Mouse (Mus musculus) B cell, adult 2 months (primary cell): ENCODE data around the gene Hsf4.
A peak's percentile ranks its signal among the peaks of the same experiment; 100 is the strongest.
"Not testable (repeated sequence)": the region's sequence is repeated elsewhere in the genome, so short reads cannot be mapped to it uniquely, and the experiment has no call there.

Experiments used
- DNase-seq, 2 experiments: peaks; one replicate each; pipeline ENCODE4 v3.0.0; 2022

The Hsf4 gene

DNA sequence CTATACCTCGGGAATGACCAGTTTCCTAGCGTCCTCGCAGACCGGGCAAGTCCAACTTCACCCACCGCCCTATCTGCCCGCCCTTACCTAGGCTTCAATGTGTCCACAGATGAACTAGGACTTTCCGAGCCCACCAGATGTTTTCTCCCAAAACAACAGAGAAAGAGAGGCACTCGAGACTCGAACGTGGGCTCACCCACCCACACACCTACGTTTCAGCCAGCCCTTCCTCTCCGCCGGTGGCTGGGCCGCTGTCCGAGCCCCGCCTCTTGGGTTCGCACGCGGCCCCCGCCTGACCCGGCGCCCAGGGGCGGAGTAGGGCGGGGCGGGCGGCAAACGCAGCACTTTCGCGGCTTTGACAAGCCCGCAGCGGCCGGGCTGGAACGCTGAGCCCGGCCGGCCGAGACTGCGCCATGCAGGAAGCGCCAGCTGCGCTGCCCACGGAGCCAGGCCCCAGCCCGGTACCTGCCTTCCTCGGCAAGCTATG, at the start of gene Hsf4:
Gene Hsf4, plus strand, starts transcription at position 341 of the 487 bp plus-strand sequence.
- DNase-seq: peak; percentile 42 to 50

DNA sequence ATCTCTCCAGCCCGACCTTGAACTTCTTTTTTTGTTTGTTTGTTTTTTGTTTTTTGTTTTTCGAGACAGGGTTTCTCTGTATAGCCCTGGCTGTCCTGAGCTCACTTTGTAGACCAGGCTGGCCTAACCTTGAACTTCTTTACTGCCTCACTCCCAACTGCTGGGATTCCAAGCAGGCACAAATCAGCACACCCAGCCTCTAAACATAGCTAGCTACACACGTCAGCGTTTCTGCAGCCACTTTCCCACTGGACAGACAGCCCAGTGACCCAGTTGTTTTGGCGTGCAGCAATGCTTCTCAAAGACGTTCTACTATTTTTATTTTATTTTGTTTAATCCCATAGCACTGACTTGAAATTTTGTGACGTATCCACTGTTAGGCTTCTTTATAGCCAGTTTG, 45.8 kb upstream of the Hsf4 start:
- no peak for DNase-seq

DNA sequence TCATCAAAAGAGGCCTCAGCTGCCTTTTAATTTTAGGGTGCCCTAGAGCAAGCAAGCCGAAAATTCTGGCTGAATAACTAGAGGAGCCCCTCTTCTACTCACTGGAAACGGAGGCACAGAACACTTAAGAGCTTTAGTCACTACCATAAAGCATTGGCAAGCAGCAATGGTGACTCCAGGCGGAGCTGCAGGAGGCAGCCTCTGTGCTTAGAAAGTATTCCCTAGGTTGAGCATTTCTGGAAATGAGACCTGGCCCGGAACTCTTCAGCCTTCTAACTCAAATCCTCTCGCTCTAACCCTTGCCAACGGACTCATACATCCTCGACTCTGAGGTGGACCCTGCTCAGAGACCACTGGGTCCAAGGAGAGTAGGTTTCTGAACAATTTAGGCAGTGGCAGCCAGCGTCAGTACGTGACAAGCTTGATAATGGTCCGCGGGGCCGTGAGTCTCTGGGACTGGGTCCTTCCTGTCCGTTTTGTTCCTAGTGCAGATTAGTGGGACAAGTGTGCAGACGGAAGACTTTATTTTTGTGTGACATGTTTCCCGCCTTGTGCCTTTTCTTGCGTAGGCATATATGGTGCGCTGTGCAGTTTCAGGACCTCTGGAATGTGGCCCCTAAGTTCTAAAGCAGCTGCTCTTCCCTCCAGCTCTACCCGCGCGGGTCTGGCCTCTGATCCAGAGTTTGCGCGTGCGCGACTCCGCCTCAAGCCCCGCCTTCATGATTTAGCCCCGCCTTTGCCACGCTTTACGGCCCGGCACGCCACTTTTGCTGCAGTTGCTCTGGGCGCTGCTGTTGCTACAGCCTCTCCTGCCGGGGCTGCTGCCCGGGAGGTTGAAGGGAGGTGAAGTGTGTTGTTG, 45.0 kb upstream of the Hsf4 start, which contains the start of gene D230025D16Rik:
Gene D230025D16Rik, plus strand, starts transcription at position 733 of the 859 bp plus-strand sequence.
- DNase-seq: peak; percentile 98

DNA sequence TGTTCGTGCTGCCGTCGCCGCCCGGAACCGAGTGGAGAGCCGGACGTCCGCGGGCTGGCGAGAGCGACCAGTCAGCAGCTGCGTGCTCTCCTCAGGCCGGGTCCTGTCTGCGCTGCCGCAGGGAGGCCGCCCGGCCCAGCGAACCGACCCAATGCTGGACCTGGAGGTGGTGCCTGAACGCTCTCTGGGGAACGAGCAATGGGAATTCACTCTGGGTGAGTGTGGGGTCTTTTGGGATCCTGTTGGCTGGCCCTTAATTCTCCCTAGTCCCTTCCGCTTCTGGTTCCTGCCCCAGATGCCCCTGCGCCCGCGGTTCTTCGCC, 44.4 kb upstream of the Hsf4 start:
- no peak for DNase-seq

DNA sequence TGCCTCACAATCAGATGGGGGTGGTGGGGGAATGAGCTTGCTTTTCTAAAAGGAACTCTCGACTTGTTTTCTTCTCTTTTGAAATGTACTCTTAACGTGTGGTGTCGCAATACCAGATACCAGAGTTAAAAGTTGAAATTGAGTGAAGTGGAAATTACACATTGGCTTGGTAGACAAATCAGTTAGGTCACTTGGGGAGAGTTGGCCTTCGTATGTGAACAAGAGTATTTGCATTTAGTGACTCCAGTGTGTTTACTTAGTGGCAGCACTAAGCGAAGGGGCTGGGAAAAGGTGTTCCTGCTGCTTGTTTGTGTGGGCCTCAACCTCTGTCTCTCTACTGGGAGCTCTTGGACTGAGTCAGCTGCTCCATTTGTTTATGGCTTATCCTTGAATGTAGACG, 43.7 kb upstream of the Hsf4 start:
- no peak for DNase-seq

DNA sequence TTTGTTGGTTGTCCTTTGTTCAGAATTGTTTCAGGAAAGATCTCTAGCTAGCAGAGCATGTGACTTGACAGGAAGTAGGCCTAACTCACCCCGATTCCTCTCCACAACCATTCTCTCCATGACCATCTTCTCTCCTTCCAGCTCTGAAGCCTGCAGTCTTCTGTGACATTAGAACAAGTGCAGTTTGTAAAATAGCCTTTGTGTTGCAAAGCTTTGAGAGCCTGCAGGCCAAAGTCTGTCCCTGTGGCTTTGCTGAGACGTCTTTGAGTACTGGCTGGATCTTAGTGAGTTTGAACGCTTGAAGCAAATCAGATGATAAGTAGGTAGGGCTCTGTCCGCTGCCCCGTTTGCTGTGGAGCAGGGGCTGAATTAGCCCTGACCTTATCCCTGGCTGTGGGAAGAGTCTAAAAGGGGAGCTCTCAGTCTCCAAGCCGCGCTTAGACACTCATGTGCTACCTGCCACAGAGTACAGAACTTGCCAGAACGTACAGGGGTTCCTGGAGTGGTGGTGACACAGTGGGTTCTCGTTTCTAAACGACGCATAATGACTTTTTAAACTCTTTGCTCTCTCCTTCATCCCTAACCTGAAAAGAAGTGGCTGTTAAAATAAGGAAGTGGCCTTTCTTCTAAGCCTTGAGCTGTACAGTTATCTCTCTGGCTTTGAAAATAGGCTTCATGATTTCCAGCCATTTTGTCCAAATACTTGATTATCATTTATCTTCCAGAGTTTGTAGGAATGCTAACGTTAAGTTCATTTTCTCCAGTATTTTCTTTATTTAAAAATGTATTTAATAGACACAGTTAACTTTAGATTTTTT, 37.9 kb upstream of the Hsf4 start:
- no peak for DNase-seq

DNA sequence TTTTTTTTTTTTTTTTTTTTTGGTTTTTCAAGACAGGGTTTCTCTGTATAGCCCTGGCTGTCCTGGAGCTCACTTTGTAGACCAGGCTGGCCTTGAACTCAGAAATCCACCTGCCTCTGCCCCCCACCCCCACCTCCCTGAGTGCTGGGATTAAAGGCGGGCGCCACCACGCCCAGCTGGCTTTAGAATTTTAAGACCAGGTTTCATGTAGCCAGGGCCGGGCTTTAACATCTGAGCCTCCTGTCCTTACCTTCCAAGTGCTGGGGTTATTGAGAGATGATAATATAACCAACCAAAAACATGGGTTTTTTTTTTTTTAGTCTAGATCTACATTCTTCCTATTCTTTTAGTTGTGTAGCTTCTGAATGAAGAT, 37.3 kb upstream of the Hsf4 start:
- DNase-seq: not testable (repeated sequence)

DNA sequence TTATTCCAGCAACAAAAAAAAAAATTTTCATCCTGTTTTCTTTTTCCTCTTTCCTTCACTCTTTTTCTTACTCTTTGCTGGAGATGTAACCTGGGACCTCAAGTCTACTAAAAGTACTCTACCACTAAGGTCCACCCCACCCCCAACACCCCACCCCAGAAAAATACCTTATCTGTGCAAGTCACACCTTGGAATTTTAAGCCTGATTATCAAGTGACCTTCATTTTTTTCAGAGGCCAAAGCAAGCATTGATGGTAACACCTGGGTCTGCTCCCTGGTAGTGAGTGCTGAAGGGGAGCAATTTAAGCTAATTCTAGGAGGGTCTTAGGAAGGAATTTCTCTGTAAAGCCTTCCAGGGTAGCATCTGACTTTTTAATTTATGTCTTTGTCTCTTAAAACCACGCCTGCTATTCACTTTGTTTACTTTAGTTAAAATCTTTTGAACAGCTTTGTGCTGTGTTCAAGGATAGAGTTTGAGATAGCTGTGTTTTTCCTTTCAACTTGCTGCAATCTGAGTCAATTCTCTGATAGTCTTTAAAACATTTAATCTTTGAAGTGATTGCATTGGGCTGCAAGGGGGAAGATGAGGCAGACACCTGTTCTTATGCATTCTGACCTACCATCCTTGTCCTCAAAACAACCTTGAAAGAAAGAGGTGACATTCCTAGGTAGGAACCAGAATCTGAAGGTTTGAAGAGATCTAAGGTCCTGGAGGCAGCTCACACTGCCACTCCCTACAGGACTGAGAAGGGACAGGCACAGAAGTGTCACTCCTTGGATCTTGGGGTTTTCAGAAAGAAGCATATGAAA, 36.3 kb upstream of the Hsf4 start:
- no peak for DNase-seq

DNA sequence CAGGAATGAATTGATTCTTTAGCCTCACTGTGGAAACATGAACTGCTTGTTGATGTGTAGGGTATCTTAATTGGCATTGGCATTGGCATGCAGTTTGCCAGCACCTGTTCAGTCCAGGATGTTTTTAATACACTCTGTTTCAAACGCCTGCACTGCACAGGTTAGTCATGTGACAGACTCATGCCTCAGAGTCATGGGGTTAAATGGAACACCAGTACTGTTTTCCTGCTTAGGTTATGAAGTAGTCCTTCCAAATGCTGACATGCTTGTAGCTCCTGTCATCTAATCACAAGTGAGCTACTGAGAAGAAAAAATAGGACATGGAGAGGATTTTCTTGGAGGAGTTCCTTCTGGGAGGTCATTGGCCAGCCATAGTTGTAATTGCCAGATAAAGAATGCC, 34.4 kb upstream of the Hsf4 start:
- DNase-seq: no peak

DNA sequence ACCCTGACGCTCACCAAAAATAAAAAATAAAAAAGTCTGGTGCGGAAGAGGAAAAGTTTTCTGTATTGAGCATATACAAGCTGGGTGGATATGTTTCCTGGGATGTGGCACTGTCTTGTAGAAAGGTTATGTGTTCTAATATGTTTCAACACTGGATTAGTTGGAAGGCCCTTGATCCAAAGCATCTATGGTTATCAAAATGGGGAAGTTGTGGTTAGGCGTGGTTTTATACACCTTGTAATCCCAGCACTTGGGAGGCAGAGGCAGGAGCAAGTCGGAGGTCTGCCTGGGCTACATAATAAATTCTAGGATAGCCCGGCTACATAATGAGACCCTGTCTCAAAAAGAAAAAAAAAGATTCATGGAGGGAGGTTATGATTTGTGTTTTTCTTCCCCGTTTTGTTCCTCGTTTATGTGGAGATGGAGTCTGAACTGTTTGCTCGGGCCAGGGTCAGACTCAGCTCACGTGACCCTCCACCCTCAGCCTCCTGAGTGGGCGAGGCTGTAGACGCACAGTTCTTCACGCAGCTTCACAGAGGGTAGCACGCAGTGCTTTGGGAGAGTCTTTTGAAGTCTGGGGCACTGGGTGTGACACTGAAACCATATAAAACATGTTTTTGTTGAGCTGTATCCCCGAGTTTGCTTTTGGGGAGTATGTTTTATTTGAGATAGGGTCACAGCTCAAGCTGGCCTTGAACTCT, 32.0 kb upstream of the Hsf4 start:
- no peak for DNase-seq

DNA sequence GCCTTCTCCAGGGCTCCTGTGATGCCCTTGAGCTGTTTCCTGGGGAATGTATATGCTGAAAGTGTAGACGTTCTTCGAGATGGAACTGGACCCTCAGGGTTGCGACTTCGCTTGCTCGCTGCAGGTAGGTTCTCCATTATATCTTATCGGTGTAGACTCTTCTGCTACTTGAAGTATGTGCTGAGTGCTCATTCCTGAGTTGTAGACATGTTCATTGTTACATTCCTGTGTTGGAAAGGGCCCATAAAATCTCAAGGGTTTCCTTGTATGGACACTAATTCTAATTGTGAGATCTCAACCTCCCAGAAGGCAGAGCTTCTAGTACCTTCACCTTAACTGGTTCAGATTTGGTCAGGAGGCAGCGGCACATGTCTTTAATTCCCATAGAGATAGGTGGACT, 28.6 kb upstream of the Hsf4 start:
- DNase-seq: no peak

DNA sequence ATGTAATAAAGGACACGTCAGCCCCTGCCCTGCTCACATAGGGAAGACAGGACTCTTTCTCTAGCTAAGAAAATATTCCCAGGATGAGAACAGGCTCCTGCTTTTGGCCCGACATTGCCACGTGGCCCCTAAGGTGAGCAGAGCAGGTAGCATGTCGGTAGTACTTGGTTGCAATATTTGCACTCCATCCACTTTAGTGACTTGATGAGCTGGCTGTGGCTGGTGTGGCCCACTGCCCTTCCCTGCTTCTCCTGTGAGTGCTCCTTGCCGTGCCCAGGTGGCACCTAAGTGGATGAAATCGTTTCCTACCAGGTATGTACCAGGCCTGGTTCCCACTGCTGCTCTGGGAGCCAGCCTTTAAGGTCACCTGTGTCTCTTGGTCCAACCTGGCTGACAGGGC, 17.6 kb upstream of the Hsf4 start:
- DNase-seq: no peak

DNA sequence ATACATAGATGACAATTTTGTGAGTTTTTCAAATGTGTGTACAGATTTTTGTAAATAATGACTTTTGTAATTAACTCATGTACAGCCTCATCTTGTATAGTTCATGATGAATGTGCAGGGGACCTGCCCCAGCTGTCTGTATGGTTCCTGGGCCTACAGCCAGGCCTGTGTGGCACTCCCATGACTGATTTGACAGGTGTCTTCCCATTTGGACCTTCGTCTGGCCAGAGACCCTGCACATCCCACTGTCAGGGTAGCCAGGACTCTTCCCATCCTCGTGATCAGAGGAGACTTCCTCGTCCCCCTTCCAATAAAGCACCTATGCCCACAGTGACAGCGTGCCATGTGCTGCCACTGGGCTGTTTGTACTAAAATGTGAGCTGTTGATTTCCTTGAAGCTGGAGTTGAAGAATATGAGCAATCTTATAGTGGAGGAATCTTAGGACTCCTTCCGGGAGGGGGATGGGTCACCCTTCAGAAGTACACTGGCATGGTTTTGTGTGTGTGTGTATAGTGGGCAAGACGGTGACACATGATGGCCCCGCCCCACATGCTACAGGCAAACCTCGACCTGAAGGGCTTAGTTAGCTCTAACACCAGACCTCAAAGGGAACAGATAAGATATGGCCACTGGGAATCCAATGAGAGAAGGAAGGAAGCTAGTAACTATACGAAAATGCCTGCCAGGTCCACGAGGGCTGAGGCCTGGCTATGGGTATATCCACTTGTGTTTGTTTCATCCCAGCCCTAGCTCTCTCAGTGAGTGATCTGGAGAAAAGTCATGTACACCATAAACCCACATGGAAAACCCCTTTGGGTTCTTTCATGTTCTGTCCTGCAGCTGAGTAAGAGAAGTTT, 16.7 kb upstream of the Hsf4 start:
- DNase-seq: no peak

DNA sequence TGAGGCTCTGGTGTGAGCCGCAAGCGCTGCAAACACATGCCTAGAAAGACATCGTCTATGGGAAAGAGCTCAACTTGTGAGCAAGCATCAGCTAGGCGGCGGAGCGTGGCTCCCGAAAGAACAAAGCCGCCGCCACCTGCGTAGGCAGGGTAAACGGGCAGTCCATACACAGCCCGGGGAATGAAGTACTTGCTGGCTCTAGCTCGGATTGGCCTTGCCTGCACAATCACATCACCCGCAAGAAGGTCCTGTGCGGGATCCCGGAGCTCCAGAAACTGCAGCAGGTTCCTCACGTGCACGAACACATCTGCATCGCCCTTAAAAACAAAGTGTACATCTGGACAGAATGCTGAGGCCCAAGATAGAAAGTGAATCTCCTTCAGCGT, 15.8 kb upstream of the Hsf4 start:
- no peak for DNase-seq

DNA sequence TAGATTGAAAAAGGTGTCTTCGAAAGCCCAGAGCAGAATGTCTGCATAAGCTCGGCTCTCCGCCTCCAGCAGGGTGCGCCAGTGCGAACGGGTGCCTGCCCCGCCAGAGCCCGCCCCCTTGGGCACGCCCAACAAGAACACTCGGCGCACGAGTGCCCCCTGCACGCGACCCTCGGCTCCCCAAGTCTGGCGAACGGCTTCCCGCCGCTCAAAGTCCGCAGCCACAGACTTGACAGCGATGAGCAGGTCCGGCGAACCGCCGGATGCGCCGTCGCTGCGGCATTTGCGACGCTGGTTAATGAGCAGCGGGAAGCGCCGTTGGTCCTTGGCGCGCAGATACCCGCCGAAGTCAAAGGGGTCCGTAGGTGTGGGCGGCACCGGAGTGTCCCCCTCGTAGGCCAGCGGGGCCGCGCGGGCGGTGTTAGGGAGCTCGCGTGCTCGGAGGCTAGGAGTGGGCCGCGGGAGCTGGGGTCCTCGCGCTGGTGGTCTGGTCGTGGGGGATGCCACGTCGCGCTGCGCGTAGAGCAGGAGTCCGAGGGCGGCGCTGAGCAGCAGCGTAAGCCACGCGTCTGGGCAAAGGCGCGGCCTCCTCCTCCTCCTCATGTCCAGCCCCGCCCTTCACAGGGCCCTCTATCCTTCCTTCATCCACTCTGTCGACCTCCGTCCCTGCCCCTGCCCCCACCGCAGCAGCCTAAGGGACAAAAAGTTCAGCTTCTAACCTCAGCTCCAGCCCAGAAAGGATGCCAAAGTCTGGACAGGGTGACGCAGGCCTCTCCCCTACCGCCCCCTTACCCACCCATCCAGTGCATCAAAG, 15.2 kb upstream of the Hsf4 start:
- DNase-seq: peak; percentile 93

DNA sequence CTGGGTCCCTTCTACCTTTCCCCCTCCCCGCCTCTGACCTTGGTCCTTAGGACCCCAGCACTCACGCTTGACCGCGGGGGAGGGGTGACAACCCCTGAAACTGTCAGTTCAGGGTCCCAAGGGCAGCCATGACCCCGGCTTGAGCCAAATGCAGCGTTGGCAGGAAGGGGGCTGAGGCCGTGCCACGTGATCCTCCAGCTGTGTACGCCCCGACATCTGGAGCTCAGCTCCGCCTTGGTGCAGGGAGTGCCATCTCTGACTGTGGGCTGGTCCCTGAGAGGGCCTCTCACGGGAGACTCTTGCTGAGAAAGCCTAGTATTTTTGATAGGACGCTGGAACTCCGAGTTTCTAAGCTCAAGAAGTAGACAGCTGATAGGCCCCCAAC, 14.6 kb upstream of the Hsf4 start, which contains the start of gene B3gnt9:
Gene B3gnt9, minus strand, starts transcription at position 188 of the 385 bp plus-strand sequence.
- DNase-seq: peak; percentile 30

DNA sequence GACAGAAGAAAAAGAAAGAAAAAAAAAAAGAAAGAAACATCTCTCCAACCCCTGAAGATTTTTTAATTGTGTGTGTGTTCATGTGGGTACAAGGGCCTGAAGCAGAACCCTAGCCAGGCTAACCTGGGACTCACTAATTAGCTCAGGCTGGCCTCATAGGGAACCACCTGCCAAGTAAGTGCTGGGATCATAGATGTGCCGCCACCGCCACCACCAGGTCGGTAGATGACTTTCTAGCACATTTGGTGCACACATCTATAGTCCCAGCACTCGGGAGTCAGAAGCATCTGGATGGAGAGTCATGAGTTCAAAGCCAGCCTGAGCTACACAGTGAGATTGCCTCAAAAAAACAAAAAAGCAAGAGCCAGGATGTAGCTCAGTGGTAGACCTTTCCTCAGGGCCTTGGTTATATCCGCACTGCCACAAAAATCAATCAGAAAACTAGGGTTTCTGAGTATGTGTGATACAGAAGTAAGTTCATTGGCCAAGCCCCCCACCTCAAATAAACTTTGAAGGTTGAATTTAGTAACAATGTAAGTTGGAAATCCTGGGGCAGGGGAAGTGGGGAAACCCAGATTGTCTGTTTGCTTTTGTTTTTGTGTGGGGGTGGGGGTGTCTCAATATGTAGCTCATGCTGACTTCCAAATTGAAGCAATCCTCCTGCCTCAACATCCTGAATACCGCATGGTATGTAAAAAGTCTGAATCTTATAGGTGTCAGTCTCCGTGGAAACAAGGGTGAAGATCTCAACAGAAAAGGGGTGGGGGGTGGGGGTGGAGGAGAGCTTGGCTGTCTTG, 12.1 kb upstream of the Hsf4 start:
- DNase-seq: no peak

DNA sequence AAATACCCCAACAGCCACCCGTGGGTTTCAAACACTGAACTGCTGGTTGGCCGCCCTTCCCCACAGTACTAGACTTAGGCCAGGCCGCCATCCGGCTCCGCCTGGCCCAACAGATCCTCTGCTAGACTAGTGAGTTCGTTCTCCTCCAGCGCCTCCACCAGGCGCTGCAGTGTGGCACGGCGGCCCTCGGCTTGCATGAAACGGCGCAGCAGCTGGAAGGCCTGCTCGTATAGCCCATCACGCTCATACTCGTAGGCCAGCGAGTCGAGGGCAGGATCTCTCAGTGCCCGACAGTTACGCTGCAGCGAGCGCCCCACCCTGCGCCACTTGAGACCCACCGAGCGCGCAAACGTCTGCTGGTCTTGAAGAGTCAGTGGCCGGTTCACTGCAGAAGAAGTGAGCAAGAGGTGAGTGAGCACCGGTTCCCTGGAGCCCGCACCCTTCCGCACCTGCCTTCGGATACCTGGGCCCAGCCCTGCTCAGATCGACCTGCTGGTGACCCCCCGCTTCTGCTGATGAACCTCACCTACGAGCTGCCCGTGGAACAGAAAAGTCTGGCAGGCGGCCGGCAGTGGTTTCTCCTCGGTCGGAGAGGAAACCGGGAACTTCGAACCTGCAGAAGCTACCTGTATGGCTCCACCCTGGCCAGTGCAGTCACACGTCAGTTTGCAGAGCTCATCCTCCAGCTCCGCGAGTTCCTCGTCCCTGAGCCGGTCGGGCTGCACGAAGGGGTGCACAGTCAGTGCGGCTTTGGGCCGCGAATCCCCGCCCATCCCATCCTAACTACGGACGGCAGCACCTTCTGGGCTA, 10.5 kb upstream of the Hsf4 start:
- no peak for DNase-seq
